Mouse (Mus musculus) spleen, adult 2 months (tissue): ENCODE results near the gene Vat1l.

Experiments
- CTCF ChIP-seq: fragments of 200-500 bp; IDR thresholded peaks from 2 replicates; pipeline ENCODE4 v1.5.1; 2011; ENCODE audit warnings: mild to moderate bottlenecking, inconsistent platforms; ENCODE audit not compliant: insufficient read depth, insufficient read length, insufficient replicate concordance; ENCODE audit errors: extremely low read depth
- POLR2A ChIP-seq: fragments of 200-500 bp; IDR thresholded peaks from 2 replicates; pipeline ENCODE4 v1.6.1; 2011; ENCODE audit warnings: low read depth, low read length, inconsistent platforms

DNA sequence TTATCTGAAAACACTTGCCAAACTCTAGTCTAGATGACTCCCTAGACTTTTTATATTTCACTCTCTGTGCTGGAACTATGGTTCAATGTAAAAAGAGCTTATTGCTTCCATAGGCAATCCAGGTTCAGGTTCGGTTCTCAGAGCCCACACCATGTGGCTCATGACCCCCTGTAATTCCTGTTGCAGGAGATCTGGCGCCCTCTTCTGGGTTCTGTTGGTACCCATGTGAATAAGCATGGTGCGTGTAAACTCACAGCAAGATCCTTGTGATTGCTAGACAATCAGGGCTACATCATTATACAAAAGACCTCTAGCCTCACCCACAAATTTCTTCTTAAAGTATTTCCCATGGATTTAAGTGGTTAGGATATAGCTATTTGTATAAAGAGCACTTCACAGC lies 28.7 kb upstream of the Vat1l start:
- TF ChIP-seq POLR2A (no peak), CTCF (no peak)
